Mouse (Mus musculus) liver, embryonic 11.5 days (tissue): ENCODE results near the gene Cdc14b. TPM values are rescaled to one million over a fixed set of nuclear protein-coding genes. Genes with fewer than 3 reads are reported as not detected.

Source experiments
- ATAC-seq: fragments of 200-750 bp; cut with Nextera tagmentation; replicated peaks from 2 replicates; pipeline ENCODE4 v1.8.0; 2017; ENCODE audit warnings: moderate number of reproducible peaks, mild to moderate bottlenecking, moderate TSS enrichment, moderate library complexity; ENCODE audit not compliant: low FRiP score
- DNase-seq: peaks from one replicate; pipeline ENCODE4 v3.0.0-alpha.2; 2017; ENCODE audit warnings: low spot score
- H3K27ac ChIP-seq: fragments of 300-500 bp; sonication (generic); 2 replicates; pipeline ENCODE4 v1.5.1; 2014; ENCODE audit warnings: mild to moderate bottlenecking, low read depth, low read length, control low read depth
- H3K27me3 ChIP-seq: fragments of 300-500 bp; sonication (generic); replicated peaks from 2 replicates; pipeline ENCODE4 v1.6.1; 2014; ENCODE audit warnings: low read length, mixed read lengths; ENCODE audit not compliant: control insufficient read depth, insufficient read depth
- H3K36me3 ChIP-seq: fragments of 300-500 bp; sonication (generic); 2 replicates; pipeline ENCODE4 v1.6.1; 2014; ENCODE audit warnings: mild to moderate bottlenecking, low read length, moderate library complexity, mixed read lengths; ENCODE audit not compliant: control insufficient read depth, insufficient read depth
- H3K4me1 ChIP-seq: fragments of 300-500 bp; sonication (generic); replicated peaks from 2 replicates; pipeline ENCODE4 v1.6.1; 2014; ENCODE audit warnings: low read length, mixed read lengths; ENCODE audit not compliant: control insufficient read depth, insufficient read depth
- H3K4me2 ChIP-seq: fragments of 300-500 bp; sonication (generic); 2 replicates; pipeline ENCODE4 v1.6.1; 2014; ENCODE audit warnings: mild to moderate bottlenecking, control low read depth, moderate library complexity
- H3K4me3 ChIP-seq: fragments of 300-500 bp; sonication (generic); 2 replicates; pipeline ENCODE4 v1.5.1; 2014; ENCODE audit warnings: low read depth, low read length, control low read depth
- H3K9ac ChIP-seq: fragments of 300-500 bp; sonication (generic); 2 replicates; pipeline ENCODE4 v1.6.1; 2014; ENCODE audit warnings: low read depth, low read length, control low read depth
- H3K9me3 ChIP-seq: fragments of 300-500 bp; sonication (generic); 2 replicates; pipeline ENCODE4 v1.6.1; 2016; ENCODE audit warnings: low read length, inconsistent platforms, mixed read lengths; ENCODE audit not compliant: control insufficient read depth
- WGBS: fragments of 180-500 bp; shearing (Covaris S2); extraction: QIAGEN DNeasy Blood & Tissue Kit; methylation state at CpG from one replicate; pipeline ENCODE4 v1.1.7; 2014; 5-methylcytosine and 5-hydroxymethylcytosine counted together
- polyA plus RNA-seq: library from polyadenylated mRNA; unstranded; fragments of >200 nt; fragmentation: Nextera tagmentation; extraction: Ambion mirVana; gene quantifications from 2 replicates; pipeline ENCODE4 v1.2.1, GENCODE M21; 2014

The Cdc14b gene
- polyA plus RNA-seq, 1 experiment from 2014 or later = 16.6 TPM

DNA sequence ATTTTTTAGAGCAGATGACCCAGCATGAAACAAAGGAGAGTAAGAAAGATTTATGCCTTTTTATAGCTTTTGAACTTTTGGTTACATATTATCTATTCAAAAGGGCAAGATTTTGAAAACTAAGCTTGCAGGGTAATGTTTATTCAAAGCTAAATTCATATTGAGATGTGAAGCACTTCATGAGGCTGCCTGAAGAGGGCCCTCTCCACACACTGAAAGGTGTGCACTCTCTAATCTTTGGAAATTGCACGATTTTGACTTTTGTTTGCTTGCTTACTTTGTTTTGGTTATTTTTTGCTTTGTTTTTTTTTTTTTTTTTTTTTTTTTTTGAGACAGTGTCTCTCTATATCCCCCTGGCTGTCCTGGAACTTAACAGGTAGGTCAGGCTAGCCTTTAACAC is 24.7 kb downstream of the Cdc14b start:
- no peak overlapping the region for H3K9ac ChIP-seq
- H3K27me3 ChIP-seq = no peaks in the 10 kb centered on the region
- WGBS = 12% methylated on average over 1 of the region's 1 CpGs
- H3K27ac ChIP-seq = no peak overlapping the region
- ATAC-seq (no peak), DNase-seq (no peak)
- H3K4me1 ChIP-seq = peaks cover 21% of the 10 kb centered on the region
- no peaks in the 10 kb centered on the region for H3K9me3 ChIP-seq
- H3K4me3 ChIP-seq = no peak overlapping the region
- no peak overlapping the region for H3K4me2 ChIP-seq
- no peaks in the 10 kb centered on the region for H3K36me3 ChIP-seq

DNA sequence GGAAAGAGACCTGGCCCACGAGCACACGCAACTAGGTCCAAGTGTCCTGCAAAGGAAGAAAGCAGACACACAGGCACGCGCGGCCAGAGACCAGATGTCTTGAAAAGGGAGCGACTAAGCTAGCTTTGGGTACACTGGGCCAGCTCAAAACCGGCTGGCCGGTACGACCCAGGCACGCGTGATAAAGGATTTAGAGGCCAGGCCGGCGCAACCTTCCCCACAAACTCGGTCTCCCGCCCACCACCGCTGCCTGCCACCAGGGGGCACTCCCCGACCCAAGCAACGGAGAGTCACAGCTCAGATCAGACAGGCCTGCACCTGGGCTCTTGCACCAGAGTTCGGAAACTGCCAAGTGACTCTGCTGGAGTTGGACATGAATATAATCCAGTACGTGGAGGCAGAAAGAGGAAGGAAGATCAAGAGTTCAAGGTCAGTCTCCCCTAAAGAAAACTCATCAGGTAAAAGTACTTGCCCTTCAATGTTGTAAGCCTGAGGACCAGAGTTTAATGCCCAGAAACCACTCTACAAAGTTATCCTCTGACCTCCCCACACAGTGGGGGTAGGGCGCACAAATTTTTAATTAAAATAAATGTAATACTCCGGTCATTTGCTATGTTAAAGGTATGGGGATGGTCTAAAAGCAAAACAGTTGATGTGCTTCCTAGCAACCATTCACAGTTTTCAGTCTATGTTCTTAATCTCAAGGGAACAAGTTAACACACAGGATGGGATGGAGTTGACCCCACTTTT is 26.1 kb downstream of the Cdc14b start:
- peak overlapping the region; percentile 91 for H3K27ac ChIP-seq
- H3K4me2 ChIP-seq = peak overlapping the region; percentile 99
- H3K9me3 ChIP-seq = no peaks in the 10 kb centered on the region
- peaks cover 21% of the 10 kb centered on the region for H3K4me1 ChIP-seq
- peak; percentile 85 for ATAC-seq
- no peaks in the 10 kb centered on the region for H3K36me3 ChIP-seq
- WGBS = 6% methylated on average over 22 of the region's 22 CpGs
- H3K9ac ChIP-seq = peak overlapping the region; percentile 92
- H3K27me3 ChIP-seq = no peaks in the 10 kb centered on the region
- DNase-seq = peak; percentile 88
- peak overlapping the region; percentile 74 for H3K4me3 ChIP-seq

DNA sequence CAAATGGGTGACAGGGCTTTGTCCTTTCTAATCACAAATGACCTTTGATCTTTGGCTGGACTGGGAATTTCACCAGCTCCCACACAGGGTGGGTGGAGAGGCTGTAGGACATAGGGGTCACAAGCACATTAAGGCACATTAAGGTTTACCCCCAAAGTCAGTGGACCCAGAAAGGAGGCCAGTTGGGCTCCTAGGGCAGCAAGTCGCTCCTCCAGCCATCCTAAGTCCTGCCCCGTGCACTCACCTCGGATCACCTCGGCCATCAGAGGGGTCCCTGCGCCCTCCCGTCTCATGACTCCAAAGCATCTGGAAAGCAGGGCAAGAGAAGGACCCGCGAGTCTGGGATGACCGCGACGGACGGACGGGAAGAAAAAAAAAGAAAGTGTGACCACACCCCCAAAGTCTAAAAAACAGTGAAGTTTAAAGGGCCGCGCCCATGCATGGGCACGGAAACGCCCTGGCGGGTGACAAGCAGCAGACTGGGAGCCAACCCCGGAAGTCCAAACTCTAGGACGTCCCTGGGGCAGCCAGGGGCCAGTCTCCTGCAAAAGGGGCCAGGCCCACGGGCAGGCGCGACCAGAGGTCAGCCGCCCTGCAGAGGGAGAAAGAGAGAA is 26.8 kb downstream of the Cdc14b start:
- peak; percentile 72 for DNase-seq
- H3K4me2 ChIP-seq = peak overlapping the region; percentile 99
- H3K36me3 ChIP-seq = no peaks in the 10 kb centered on the region
- H3K9ac ChIP-seq = peak overlapping the region; percentile 92
- peak; percentile 94 for ATAC-seq
- H3K9me3 ChIP-seq = no peaks in the 10 kb centered on the region
- peaks cover 21% of the 10 kb centered on the region for H3K4me1 ChIP-seq
- H3K4me3 ChIP-seq = peak overlapping the region; percentile 74
- H3K27me3 ChIP-seq = no peaks in the 10 kb centered on the region
- WGBS = under 1% methylated on average over 24 of the region's 24 CpGs
- peak overlapping the region; percentile 91 for H3K27ac ChIP-seq

DNA sequence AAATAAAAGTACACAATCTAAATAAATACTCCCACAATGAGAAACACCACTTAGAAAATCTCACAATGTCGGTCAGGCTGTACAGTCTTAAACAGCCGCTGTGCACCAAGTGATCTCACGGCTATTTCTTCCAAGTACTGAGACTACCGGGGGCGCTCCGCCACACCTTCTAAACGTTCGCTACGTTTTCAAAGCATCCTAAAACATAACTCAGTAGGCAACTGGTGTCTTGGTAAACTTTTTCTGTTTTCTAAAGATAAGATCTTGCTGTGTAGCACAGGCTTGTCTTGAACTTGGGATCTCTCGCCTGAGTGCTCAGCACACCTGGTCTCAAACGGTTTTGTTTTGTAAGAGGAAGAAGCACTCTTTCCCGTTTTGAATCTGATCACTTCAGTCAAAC is 29.0 kb downstream of the Cdc14b start:
- no peaks in the 10 kb centered on the region for H3K27me3 ChIP-seq
- H3K4me3 ChIP-seq = no peak overlapping the region
- no peaks in the 10 kb centered on the region; the same call in 1 of the 2 replicates for H3K36me3 ChIP-seq
- H3K4me1 ChIP-seq = peaks cover 7% of the 10 kb centered on the region; the same call in 1 of the 2 replicates
- no peak overlapping the region for H3K27ac ChIP-seq
- no peak overlapping the region for H3K4me2 ChIP-seq
- DNase-seq (no peak), ATAC-seq (no peak)
- no peaks in the 10 kb centered on the region for H3K9me3 ChIP-seq
- no peak overlapping the region for H3K9ac ChIP-seq
- 87% methylated on average over 12 of the region's 12 CpGs for WGBS

DNA sequence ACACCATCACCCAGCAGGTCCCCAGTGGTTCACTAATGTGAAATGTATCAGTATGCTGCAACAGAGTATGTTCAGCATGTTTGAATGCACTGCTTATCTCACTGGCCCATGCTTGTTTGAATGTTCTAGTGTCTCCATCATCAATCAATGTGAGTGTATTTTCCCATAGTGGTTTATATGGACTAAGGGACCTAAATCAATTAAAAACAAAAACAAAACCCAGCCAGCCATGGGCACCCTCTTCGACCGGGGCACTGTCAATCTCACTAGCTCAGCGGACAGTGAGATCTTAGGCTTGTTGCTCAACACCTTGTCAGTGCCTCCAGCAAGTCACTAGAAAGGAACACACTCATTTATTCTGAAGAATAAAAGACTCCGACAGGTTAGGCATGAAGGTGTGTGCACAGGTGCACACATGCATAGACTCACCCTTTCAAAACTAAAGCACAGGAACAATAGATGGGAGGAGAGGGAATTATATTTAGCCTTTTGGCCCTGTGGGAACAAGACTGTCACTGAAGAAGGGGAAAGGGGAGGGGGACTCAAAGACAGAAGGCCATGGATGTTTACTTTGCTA is 30.3 kb downstream of the Cdc14b start:
- Histone ChIP-seq H3K9ac (no peak overlapping the region), H3K9me3 (no peaks in the 10 kb centered on the region), H3K4me2 (no peak overlapping the region), H3K27ac (no peak overlapping the region), H3K4me3 (no peak overlapping the region), H3K27me3 (no peaks in the 10 kb centered on the region), H3K36me3 (no peaks in the 10 kb centered on the region; the same call in 1 of the 2 replicates), H3K4me1 (peaks cover 14% of the 10 kb centered on the region; the same call in 1 of the 2 replicates)
- ATAC-seq (no peak), DNase-seq (no peak)
- 85% methylated on average over 4 of the region's 4 CpGs for WGBS

DNA sequence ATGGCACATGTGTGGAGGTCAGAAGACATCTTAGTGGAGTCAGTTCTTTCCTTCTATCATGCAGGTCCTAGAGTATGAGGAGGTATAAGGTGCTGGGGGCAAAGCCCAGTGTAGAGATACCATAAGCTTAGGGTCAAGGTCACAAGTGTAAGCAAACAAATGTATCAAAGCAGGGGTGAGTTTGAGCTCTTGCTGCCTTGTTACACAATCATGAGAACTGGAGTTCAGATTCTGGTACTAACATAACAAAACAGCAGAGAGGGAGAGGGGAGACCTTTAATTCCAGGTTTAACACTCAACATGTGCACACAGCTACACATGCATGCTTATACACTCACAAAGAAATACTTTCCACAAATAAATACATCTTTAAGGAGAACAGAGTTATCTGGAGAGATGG is 32.4 kb downstream of the Cdc14b start:
- no peak overlapping the region for H3K9ac ChIP-seq
- H3K27me3 ChIP-seq = no peaks in the 10 kb centered on the region
- DNase-seq (no peak), ATAC-seq (no peak)
- H3K4me1 ChIP-seq = peaks cover 7% of the 10 kb centered on the region; the same call in 1 of the 2 replicates
- no peak overlapping the region for H3K27ac ChIP-seq
- H3K9me3 ChIP-seq = no peaks in the 10 kb centered on the region
- no peak overlapping the region for H3K4me2 ChIP-seq
- no peaks in the 10 kb centered on the region; the same call in 1 of the 2 replicates for H3K36me3 ChIP-seq
- H3K4me3 ChIP-seq = no peak overlapping the region

DNA sequence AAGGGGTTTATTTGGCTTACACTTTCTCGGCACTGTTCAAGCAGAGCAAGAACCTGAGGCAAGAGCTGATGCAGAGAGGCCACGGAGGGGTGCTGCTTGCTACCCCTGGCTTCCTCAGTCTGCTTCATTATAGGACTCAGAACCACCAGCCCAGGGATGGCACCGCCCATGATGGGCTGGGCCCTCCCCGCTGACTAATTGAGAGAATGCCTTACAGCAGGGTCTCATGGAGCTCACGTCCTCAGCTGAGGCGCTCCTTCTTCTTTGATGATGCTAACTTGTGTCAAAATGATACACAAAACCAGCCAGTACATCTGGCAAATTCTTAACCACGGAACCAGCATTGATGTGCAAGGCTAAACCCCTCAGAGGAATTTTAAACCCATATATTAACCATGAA is 34.5 kb downstream of the Cdc14b start:
- Histone ChIP-seq H3K9me3 (no peaks in the 10 kb centered on the region), H3K27me3 (no peaks in the 10 kb centered on the region), H3K36me3 (no peaks in the 10 kb centered on the region; the same call in 1 of the 2 replicates), H3K27ac (no peak overlapping the region), H3K4me2 (no peak overlapping the region), H3K4me1 (peaks cover 20% of the 10 kb centered on the region), H3K4me3 (no peak overlapping the region), H3K9ac (no peak overlapping the region)
- no peak for DNase-seq
- no peak for ATAC-seq
- WGBS = 79% methylated on average over 7 of the region's 7 CpGs

DNA sequence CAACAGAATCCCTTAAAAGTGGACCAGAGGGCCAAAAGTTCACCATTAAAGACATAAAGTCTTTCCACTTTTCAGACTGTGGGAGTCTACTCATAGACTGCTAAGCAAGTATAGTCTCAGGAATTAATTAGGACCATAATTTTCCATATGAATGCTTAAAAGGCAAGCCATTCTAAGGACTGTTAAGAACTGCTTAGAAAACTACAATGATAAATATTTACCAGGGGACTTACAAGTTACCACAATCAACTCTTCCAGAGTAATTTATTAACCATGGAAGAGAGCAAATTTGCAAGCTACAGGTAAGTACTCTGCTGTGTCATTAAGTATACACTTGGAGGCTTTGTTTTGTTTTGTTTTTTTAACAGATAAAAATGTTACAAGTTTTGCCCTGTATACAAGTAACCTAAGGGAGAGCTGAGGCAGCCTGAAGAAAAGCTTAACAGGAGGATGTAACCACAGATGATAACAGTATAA is 37.4 kb downstream of the Cdc14b start:
- no peak for ATAC-seq
- Histone ChIP-seq H3K36me3 (peaks cover 3% of the 10 kb centered on the region; the same call in 1 of the 2 replicates), H3K4me2 (no peak overlapping the region), H3K9ac (no peak overlapping the region), H3K27me3 (no peaks in the 10 kb centered on the region), H3K9me3 (no peaks in the 10 kb centered on the region), H3K4me1 (peaks cover 24% of the 10 kb centered on the region), H3K4me3 (no peak overlapping the region), H3K27ac (no peak overlapping the region)
- DNase-seq = no peak
